Mouse (Mus musculus) fat pad, adult 2 months (tissue): ENCODE data around the gene Cab39.
"Not testable (repeated sequence)": the region's sequence is repeated elsewhere in the genome, so short reads cannot be mapped to it uniquely, and the experiment has no call there.

Source experiments
- DNase-seq: peaks from one replicate; pipeline ENCODE4 v3.0.0-alpha.2; 2011; ENCODE audit warnings: low read depth, low spot score; ENCODE audit errors: extremely low read depth

Cab39 gene

GRCm38 (mm10) chr1:85779428-85780180 lies 13.6 kb upstream of the Cab39 start:
- DNase-seq = no peak

- DNase-seq = no peak
Measured at GRCm38 (mm10) chr1:85790565-85790964, 2.7 kb upstream of the Cab39 start.

GRCm38 (mm10) chr1:85791476-85791875 lies 1.8 kb upstream of the Cab39 start:
- DNase-seq = no peak

- no peak for DNase-seq
Measured at GRCm38 (mm10) chr1:85794106-85794771, 998 bp downstream of the Cab39 start.

- DNase-seq = no peak
Measured at GRCm38 (mm10) chr1:85795196-85795595, 2.0 kb downstream of the Cab39 start.

- no peak for DNase-seq
Measured at GRCm38 (mm10) chr1:85799776-85800175, 6.5 kb downstream of the Cab39 start.

- DNase-seq = no peak
Measured at GRCm38 (mm10) chr1:85802517-85802916, 9.3 kb downstream of the Cab39 start.

GRCm38 (mm10) chr1:85804551-85804950 lies 11.3 kb downstream of the Cab39 start:
- no peak for DNase-seq

- DNase-seq = no peak
Measured at GRCm38 (mm10) chr1:85809256-85809655, 16.0 kb downstream of the Cab39 start.

- DNase-seq = no peak
Measured at GRCm38 (mm10) chr1:85810343-85810742, 17.1 kb downstream of the Cab39 start.

- no peak for DNase-seq
Measured at GRCm38 (mm10) chr1:85810787-85811186, 17.5 kb downstream of the Cab39 start.

- not testable (repeated sequence) for DNase-seq
Measured at GRCm38 (mm10) chr1:85814213-85814612, 21.0 kb downstream of the Cab39 start.

GRCm38 (mm10) chr1:85818121-85818520 lies 24.9 kb downstream of the Cab39 start:
- DNase-seq = peak; percentile 75

GRCm38 (mm10) chr1:85819695-85820094 lies 26.5 kb downstream of the Cab39 start:
- DNase-seq = no peak

GRCm38 (mm10) chr1:85822239-85822638 lies 29.0 kb downstream of the Cab39 start:
- DNase-seq = no peak

GRCm38 (mm10) chr1:85824905-85825304 lies 31.7 kb downstream of the Cab39 start:
- DNase-seq = no peak

GRCm38 (mm10) chr1:85827166-85827565 lies 33.9 kb downstream of the Cab39 start:
- no peak for DNase-seq

- peak; percentile 83 for DNase-seq
Measured at GRCm38 (mm10) chr1:85829016-85829415, 35.8 kb downstream of the Cab39 start.

GRCm38 (mm10) chr1:85838056-85838455 lies 44.8 kb downstream of the Cab39 start:
- peak; percentile 42 for DNase-seq

GRCm38 (mm10) chr1:85839356-85839755 lies 46.1 kb downstream of the Cab39 start:
- DNase-seq = no peak

- DNase-seq = no peak
Measured at GRCm38 (mm10) chr1:85839790-85840189, 46.5 kb downstream of the Cab39 start.

- DNase-seq = no peak
Measured at GRCm38 (mm10) chr1:85840421-85840820, 47.2 kb downstream of the Cab39 start.
